Mouse (Mus musculus) cerebellum, postnatal 4 days (tissue): ENCODE measurements around the gene Clec1a.
A peak's percentile ranks its signal among the peaks of the same experiment; 100 is the strongest.
"Not testable (repeated sequence)": the region's sequence is repeated elsewhere in the genome, so short reads cannot be mapped to it uniquely, and the experiment has no call there.

Experiments
- DNase-seq, 2 experiments: peaks; one replicate each; pipeline ENCODE4 v3.0.0; 2022; ENCODE audit warnings: low spot score in 2 of 2, mixed read lengths in 1 of 2

The Clec1a gene

GRCm38 (mm10) chr6:129451411-129452039 is at the start of gene Clec1a:
Clec1a (minus strand) TSS chr6:129452000.
- DNase-seq = peak in 1 of 2 experiments; percentile 8

GRCm38 (mm10) chr6:129499516-129499915 is 47.7 kb upstream of the Clec1a start:
- DNase-seq = not testable (repeated sequence)

- no peak for DNase-seq
Observed at GRCm38 (mm10) chr6:129497345-129498218, 45.8 kb upstream of the Clec1a start.

- DNase-seq = no peak
Observed at GRCm38 (mm10) chr6:129494924-129495323, 43.1 kb upstream of the Clec1a start.

DNA sequence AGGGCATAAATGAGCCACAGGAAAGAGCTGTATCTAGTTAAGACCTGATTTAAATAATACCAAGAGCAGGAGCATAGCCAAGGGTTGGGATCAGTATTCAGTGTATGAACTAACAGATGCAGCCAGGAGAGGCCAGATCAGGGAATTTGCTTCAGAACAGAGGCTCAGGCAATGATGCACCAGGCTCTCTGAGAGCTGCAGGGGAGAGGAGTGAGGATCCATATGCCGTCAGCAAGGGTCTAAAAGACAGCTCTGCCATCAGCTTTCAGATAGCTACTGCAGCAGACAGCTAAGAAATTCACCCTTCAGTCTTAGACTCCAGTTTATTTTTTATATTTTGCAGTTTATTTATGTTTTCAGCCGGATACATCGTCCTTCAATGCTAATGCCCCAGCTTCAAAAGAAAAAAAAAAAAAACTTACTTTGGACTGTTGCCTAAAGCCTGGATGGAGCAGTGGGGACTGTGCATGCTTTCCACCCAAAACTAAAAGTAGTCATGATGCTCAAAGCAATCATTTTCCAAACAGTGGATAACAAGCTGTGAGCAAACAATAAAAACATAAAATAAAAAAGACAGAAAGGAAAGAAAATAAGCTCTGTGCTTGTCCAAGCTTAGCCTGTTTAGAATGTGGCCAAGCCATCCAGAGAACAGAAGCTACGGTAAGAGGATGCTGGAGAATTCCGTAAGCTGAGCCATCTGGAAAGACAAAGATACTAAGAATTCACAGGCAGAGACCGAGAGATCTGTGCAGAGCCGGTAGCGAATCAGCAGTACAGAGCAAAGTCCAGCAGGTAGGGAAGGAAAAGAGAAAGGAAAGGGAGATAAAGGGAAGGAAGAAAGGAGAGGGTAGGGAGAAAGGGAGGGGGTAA is 28.5 kb upstream of the Clec1a start:
- DNase-seq = peak in 1 of 2 experiments; percentile 13

GRCm38 (mm10) chr6:129476404-129477126 is 24.8 kb upstream of the Clec1a start:
- no peak for DNase-seq

- DNase-seq = no peak
Observed at GRCm38 (mm10) chr6:129472627-129473026, 20.8 kb upstream of the Clec1a start.

GRCm38 (mm10) chr6:129471386-129471785 is 19.6 kb upstream of the Clec1a start:
- no peak for DNase-seq

DNA sequence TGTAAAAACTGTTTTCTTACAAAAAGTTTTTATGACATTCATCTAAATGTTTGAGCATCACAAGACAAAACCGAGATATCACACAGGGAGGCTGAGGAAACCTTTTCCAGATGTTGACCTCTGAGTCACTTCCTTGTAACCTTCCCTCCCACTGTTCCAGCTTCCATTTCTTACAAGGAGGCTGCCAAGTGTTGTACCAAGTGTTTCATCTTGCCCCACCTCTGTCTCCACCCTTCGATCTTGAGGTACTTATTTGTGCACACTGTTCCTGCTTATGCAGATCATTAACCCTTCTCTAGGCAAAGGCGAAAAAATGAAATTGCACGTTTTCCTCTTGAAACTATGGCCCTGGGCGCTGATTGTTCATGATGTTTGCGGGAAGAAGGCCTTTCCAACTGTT is 2.1 kb downstream of the Clec1a start:
- no peak for DNase-seq

GRCm38 (mm10) chr6:129438033-129438432 is 13.8 kb downstream of the Clec1a start:
- no peak for DNase-seq

- DNase-seq = no peak
Observed at GRCm38 (mm10) chr6:129436025-129436424, 15.8 kb downstream of the Clec1a start.

GRCm38 (mm10) chr6:129434239-129434638 is 17.6 kb downstream of the Clec1a start:
- DNase-seq = no peak

- no peak for DNase-seq
Observed at GRCm38 (mm10) chr6:129427281-129427680, 24.5 kb downstream of the Clec1a start.

DNA sequence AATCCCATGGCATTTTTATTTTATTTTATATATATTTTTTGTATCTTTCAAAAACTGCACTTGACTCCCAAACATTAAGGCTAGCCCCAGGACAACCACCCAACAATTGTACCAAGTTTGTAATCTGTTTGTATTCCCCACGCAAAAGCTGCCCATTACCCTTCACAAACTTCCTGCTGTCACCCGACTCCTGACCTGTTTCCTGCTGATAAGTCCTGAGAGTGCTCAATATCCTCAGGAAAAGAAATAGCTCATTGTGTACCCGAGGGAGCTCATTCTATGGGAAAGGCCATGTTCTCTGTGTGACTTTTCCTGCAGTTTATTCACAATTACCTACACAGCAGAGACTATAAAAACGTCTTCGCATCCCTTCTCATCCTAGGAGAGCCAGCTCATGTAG is 26.0 kb downstream of the Clec1a start:
- DNase-seq = no peak

- no peak for DNase-seq
Observed at GRCm38 (mm10) chr6:129425217-129425616, 26.6 kb downstream of the Clec1a start.

GRCm38 (mm10) chr6:129423734-129424072 is 28.1 kb downstream of the Clec1a start:
- peak; percentile 48 to 86 for DNase-seq

GRCm38 (mm10) chr6:129423040-129423733 is 28.6 kb downstream of the Clec1a start:
- peak in 1 of 2 experiments; percentile 6 for DNase-seq

DNA sequence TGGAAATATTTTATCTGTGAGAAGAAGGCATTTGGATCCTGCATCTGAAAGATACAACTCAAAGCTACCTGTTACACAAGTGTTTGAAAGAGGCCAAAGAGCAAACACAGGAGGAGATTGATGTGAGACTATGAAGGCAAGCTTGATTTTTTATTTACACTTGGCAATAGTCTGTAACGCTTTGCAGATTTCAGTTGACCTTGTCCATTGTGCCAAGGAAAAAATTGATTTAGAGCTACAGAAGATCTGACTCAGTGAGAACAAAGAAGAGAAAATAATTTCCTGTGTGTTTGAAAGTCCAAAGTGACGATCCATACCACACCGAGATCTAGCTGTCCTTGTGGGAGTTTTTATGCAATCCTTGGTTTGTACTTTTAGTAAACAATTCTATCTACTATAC is 29.5 kb downstream of the Clec1a start:
- DNase-seq = no peak

- DNase-seq = no peak
Observed at GRCm38 (mm10) chr6:129414177-129414576, 37.6 kb downstream of the Clec1a start.

- no peak for DNase-seq
Observed at GRCm38 (mm10) chr6:129408562-129408961, 43.2 kb downstream of the Clec1a start, which contains the start of gene Clec9a. Clec9a (plus strand) TSS chr6:129408862.

DNA sequence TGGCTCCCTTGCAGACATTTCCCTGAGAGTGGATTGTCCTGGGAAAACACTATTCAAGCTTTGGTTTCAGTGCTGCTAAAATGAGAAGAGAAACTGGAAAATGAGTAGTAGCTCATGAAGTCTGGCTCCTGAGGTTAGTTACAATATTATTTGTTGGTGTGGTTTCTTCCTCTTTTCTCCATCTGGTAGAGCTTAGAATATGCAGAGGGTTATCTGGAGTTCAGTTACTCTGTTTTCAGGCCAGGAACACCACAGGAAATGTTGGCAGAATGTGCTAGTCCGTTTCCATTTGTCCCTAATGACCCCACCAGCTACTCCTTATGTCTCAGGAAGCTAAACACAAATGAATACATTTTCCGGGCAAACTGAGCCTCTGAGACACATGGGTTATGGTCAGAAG is 44.5 kb downstream of the Clec1a start:
- no peak for DNase-seq
